Mouse (Mus musculus): ENCODE measurements around the gene Msi2.

GRCm38 (mm10) chr11:88404247-88404677 lies 314.1 kb downstream of the Msi2 start:
- no peak for TF ChIP-seq CTCF (IDR thresholded peaks at IDR 0.05; ENCODE audit: low read depth, low read length)
- no peak for TF ChIP-seq GATA1 (IDR thresholded peaks at IDR 0.05; ENCODE audit: borderline replicate concordance, low read length)
- TF ChIP-seq TAL1 (conservative IDR thresholded peaks at IDR 0.05; ENCODE audit: low read depth, low read length) = no peak
- no peak for TF ChIP-seq GATA2 (IDR thresholded peaks at IDR 0.05; ENCODE audit: borderline replicate concordance, low read depth, low read length)
- no peak for TF ChIP-seq POLR2AphosphoS5 (IDR thresholded peaks at IDR 0.05; ENCODE audit: insufficient replicate concordance, low read depth, low read length)
